Mouse (Mus musculus): ENCODE results near the gene Gdf9.

- TF ChIP-seq GATA1 (IDR thresholded peaks at IDR 0.05; ENCODE audit: low read depth, low read length) (peak; percentile 99), TCF12 (IDR thresholded peaks at IDR 0.05; ENCODE audit: low read depth, low read length) (peak; percentile 99)
Observed at GRCm38 (mm10) chr11:53481088-53481730, 50.4 kb downstream of the Gdf9 start.

Data from MEL (cell line).